In genomic region chr6:86793957-86794356, GRCm38 (mm10) we compare ENCODE assay signal across 8 mouse cellular contexts. TPM values are rescaled to one million over a fixed set of nuclear protein-coding genes. Genes with fewer than 3 reads are reported as not detected.
DNase-seq lines count a peak whose midpoint lies in the region; ATAC-seq and TF ChIP-seq lines count a peak whose summit lies in the region.

No protein-coding gene starts in this region.

- H3K4me3 ChIP-seq in kidney, adult 2 months (ENCODE audit: insufficient read depth, low read depth, low read length), result peak overlapping the region; percentile 76; the same call in 1 of the 2 replicates
- H3K4me3 ChIP-seq in embryonic facial prominence, embryonic 12.5 days, result peak overlapping the region; percentile 61; the same call in 1 of the 2 replicates
- peak overlapping the region; percentile 75 for H3K4me3 ChIP-seq in intestine, embryonic 16.5 days (ENCODE audit: low read length)
- peak overlapping the region; percentile 78 for H3K4me3 ChIP-seq in myocyte

- WGBS in kidney, adult 2 months, result 40% methylated on average over 5 of the region's 5 CpGs
- 57% methylated on average over 5 of the region's 5 CpGs for WGBS in embryonic facial prominence, embryonic 12.5 days
- 50% methylated on average over 5 of the region's 5 CpGs for WGBS in intestine, embryonic 16.5 days

- no peak for ATAC-seq in embryonic facial prominence, embryonic 12.5 days (ENCODE audit: insufficient number of reproducible peaks, insufficient read depth, low FRiP score, low TSS enrichment)
- ATAC-seq in intestine, embryonic 16.5 days, result no peak

- H3K79me2 ChIP-seq in myocyte (ENCODE audit: control insufficient read depth, insufficient read depth), result peaks cover 34% of the 10 kb centered on the region

- H3K9me3 ChIP-seq in embryonic facial prominence, embryonic 12.5 days, result no peaks in the 10 kb centered on the region
- no peaks in the 10 kb centered on the region for H3K9me3 ChIP-seq in intestine, embryonic 16.5 days (ENCODE audit: control insufficient read depth, low read length)

- peak overlapping the region; percentile 96 for H3K4me2 ChIP-seq in embryonic facial prominence, embryonic 12.5 days (replicated peaks)
- H3K4me2 ChIP-seq in intestine, embryonic 16.5 days (ENCODE audit: low read depth, low read length), result peak overlapping the region; percentile 82
- H3K4me2 ChIP-seq in myocyte (ENCODE audit: low read depth), result peak overlapping the region; percentile 99

- H3K4me1 ChIP-seq in kidney, adult 2 months (ENCODE audit: control insufficient read depth, insufficient read depth, low read length), result peaks cover 7% of the 10 kb centered on the region; the same call in 1 of the 2 replicates
- peaks cover 11% of the 10 kb centered on the region; the same call in 1 of the 2 replicates for H3K4me1 ChIP-seq in embryonic facial prominence, embryonic 12.5 days
- H3K4me1 ChIP-seq in intestine, embryonic 16.5 days (ENCODE audit: control insufficient read depth, insufficient read depth, low read length), result 0 out of 2 replicates have a peak, but pooled peaks cover 3% of the 10 kb centered on the region

- no peak for TF ChIP-seq CTCF in kidney, adult 2 months (conservative IDR thresholded peaks at IDR 0.05; ENCODE audit: insufficient read depth, insufficient read length, low read depth, low read length)

- H3K27ac ChIP-seq in kidney, adult 2 months (ENCODE audit: insufficient read depth, low read depth, low read length), result 0 out of 2 replicates have a peak overlapping the region, but pooled peaks have one; percentile 58
- H3K27ac ChIP-seq in embryonic facial prominence, embryonic 12.5 days, result no peak overlapping the region
- H3K27ac ChIP-seq in intestine, embryonic 16.5 days (ENCODE audit: low read length), result peak overlapping the region; percentile 57

- peak; percentile 43 for DNase-seq in kidney, adult 2 months
- DNase-seq in kidney, adult 18-20 months, result no peak
- DNase-seq in adrenal gland, adult 2 months, result no peak
- DNase-seq in embryo, embryonic 10.5 days (ENCODE audit: low spot score), result no peak
- DNase-seq in layer of hippocampus, adult 18-20 months (ENCODE audit: low spot score in 2 of 2), result no peak

- no peaks in the 10 kb centered on the region for H3K36me3 ChIP-seq in kidney, adult 2 months (ENCODE audit: control insufficient read depth, insufficient read depth, low read length)
- H3K36me3 ChIP-seq in embryonic facial prominence, embryonic 12.5 days, result no peaks in the 10 kb centered on the region
- no peaks in the 10 kb centered on the region for H3K36me3 ChIP-seq in intestine, embryonic 16.5 days (ENCODE audit: control insufficient read depth, insufficient read depth, low read length)
- H3K36me3 ChIP-seq in myocyte (ENCODE audit: control insufficient read depth, insufficient read depth), result peaks cover 4% of the 10 kb centered on the region

- peak overlapping the region; percentile 6 for H3ac ChIP-seq in myocyte (ENCODE audit: control insufficient read depth, insufficient read length)

- no peaks in the 10 kb centered on the region for H3K27me3 ChIP-seq in kidney, adult 2 months (replicated peaks; ENCODE audit: control insufficient read depth, insufficient read depth, low read length)
- peaks cover 48% of the 10 kb centered on the region for H3K27me3 ChIP-seq in embryonic facial prominence, embryonic 12.5 days
- H3K27me3 ChIP-seq in intestine, embryonic 16.5 days (replicated peaks; ENCODE audit: control insufficient read depth, insufficient read depth, low read length), result no peaks in the 10 kb centered on the region
- no peaks in the 10 kb centered on the region for H3K27me3 ChIP-seq in myocyte (ENCODE audit: control insufficient read depth, insufficient read depth, insufficient read length)

- 0 out of 2 replicates have a peak overlapping the region, but pooled peaks have one; percentile 56 for H3K9ac ChIP-seq in embryonic facial prominence, embryonic 12.5 days
- H3K9ac ChIP-seq in intestine, embryonic 16.5 days (ENCODE audit: low read depth, low read length), result peak overlapping the region; percentile 87

- TF ChIP-seq POLR2A in kidney, adult 2 months (IDR thresholded peaks at IDR 0.05; ENCODE audit: low read depth, low read length), result no peak
- no peak for TF ChIP-seq POLR2A in myocyte (IDR thresholded peaks at IDR 0.05; ENCODE audit: insufficient read length, low read depth)

TF ChIP-seq in myocyte, 11 proteins besides CTCF, POLR2A, EP300 and RAD21:
- TF ChIP-seq MYOD1 (IDR thresholded peaks at IDR 0.05; ENCODE audit: control insufficient read depth in 1 of 3, insufficient read length in 2 of 3, low read depth in 2 of 3) (peak in 2 of 3 experiments; percentile 88 to 89), MYOG (IDR thresholded peaks at IDR 0.05; ENCODE audit: control insufficient read depth in 1 of 3, insufficient read depth in 1 of 3, insufficient read length in 2 of 3, low read depth in 2 of 3) (peak in 1 of 3 experiments; percentile 9), MAX (IDR thresholded peaks at IDR 0.05; ENCODE audit: low read depth) (no peak)
TF ChIP-seq in myocyte: peak in this region for 2.

RNA-seq across cellular contexts. Expression of gene Anxa4, which starts 0.6 kb away (rescaled TPM):
- polyA plus RNA-seq in kidney, adult 2 months (2012; rRNA removed), result 57.2 and 68.8 TPM in 2 replicates
- polyA plus RNA-seq in embryonic facial prominence, embryonic 12.5 days (2016; fragmentation: Nextera tagmentation; extraction: Ambion mirVana), result 15.3 and 19.7 TPM in 2 replicates
- 538 and 653 TPM in 2 replicates for polyA plus RNA-seq in intestine, embryonic 16.5 days (2015; fragmentation: Nextera tagmentation; extraction: Ambion mirVana)
- 72.5 TPM for polyA plus RNA-seq in myocyte (2012; fragmentation: generic; extraction: Trizol)
- total RNA-seq in adrenal gland, adult 2 months (2021), result 10 to 100 TPM; 69.6 to 78.0 TPM
- 16.7 TPM in 2 replicates for polyA plus RNA-seq in adrenal gland, adult 2 months (2012; rRNA removed)
- total RNA-seq in layer of hippocampus, adult 18-20 months (2021), result 1 to 10 TPM; 6.7 to 7.2 TPM

RNA-seq across cellular contexts. Expression of gene Aak1, which starts 55.4 kb away (rescaled TPM):
- 28.9 and 30.6 TPM in 2 replicates for polyA plus RNA-seq in kidney, adult 2 months (2012; rRNA removed)
- 17.9 and 19.7 TPM in 2 replicates for polyA plus RNA-seq in embryonic facial prominence, embryonic 12.5 days (2016; fragmentation: Nextera tagmentation; extraction: Ambion mirVana)
- 7.0 and 8.9 TPM in 2 replicates for polyA plus RNA-seq in intestine, embryonic 16.5 days (2015; fragmentation: Nextera tagmentation; extraction: Ambion mirVana)
- 11.5 TPM for polyA plus RNA-seq in myocyte (2012; fragmentation: generic; extraction: Trizol)
- total RNA-seq in adrenal gland, adult 2 months (2021), result 100 to 1,000 TPM in 1 of 2 experiments, 10 to 100 TPM in 1; 97.0 to 100 TPM
- polyA plus RNA-seq in adrenal gland, adult 2 months (2012; rRNA removed), result 23.0 and 30.3 TPM in 2 replicates
- total RNA-seq in layer of hippocampus, adult 18-20 months (2021), result 100 to 1,000 TPM; 414 to 457 TPM
